Mouse (Mus musculus) adrenal gland, postnatal 4 days (tissue): Measurements from ENCODE around the gene Sgca. TPM values are rescaled to one million over a fixed set of nuclear protein-coding genes. Genes with fewer than 3 reads are reported as not detected.

Experiments
- DNase-seq, 2 experiments: peaks; one replicate each; pipeline ENCODE4 v3.0.0; 2021 to 2022; ENCODE audit warnings: low spot score in 2 of 2, mixed read lengths in 2 of 2
- total RNA-seq, 2 experiments: library from RNA; stranded (reverse); gene quantifications; 2 replicates each; pipeline ENCODE4 v1.2.3; 2021

Sgca gene
- total RNA-seq, 2 experiments from 2014 or later: 2.8 to 3.9 TPM

- no peak for DNase-seq
Observed at GRCm38 (mm10) chr11:94916477-94916876, 59.6 kb downstream of the Sgca start.

GRCm38 (mm10) chr11:94915675-94916403 lies 60.3 kb downstream of the Sgca start:
- peak in 1 of 2 experiments; percentile 26 for DNase-seq

GRCm38 (mm10) chr11:94913302-94914090 lies 62.6 kb downstream of the Sgca start:
- DNase-seq: no peak

Other genes with a start within 250 kb of the Sgca start
- under 1 TPM; 0.67 to 0.87 TPM for gene Cdc34b, start 234.5 kb downstream of the Sgca start, total RNA-seq
- not detected for gene Tmem92, start 193.6 kb downstream of the Sgca start, total RNA-seq
- gene Col1a1, start 40.1 kb downstream of the Sgca start, total RNA-seq: 1,000 to 10,000 TPM in 1 of 2 experiments, 100 to 1,000 TPM in 1; 890 to 1,096 TPM
- not detected for gene Hils1, start 8.7 kb downstream of the Sgca start, total RNA-seq
- gene Ppp1r9b, start 14.7 kb upstream of the Sgca start, total RNA-seq: 100 to 1,000 TPM; 108 to 113 TPM
- 10 to 100 TPM; 16.2 to 22.5 TPM for gene Samd14, start 33.6 kb upstream of the Sgca start, total RNA-seq
- gene Pdk2, start 65.0 kb upstream of the Sgca start, total RNA-seq: 10 to 100 TPM; 59.8 to 69.3 TPM
- 10 to 100 TPM; 28.9 to 37.0 TPM for gene Itga3, start 100.5 kb upstream of the Sgca start, total RNA-seq
- gene Dlx3, start 143.8 kb upstream of the Sgca start, total RNA-seq: under 1 TPM in 1 of 2 experiments, not detected in 1; 0.17 TPM
- gene Dlx4, start 169.9 kb upstream of the Sgca start, total RNA-seq: under 1 TPM; 0.31 to 0.53 TPM